Mouse (Mus musculus) stomach, postnatal 0 days (tissue): ENCODE measurements at regions not wholly inside any gene's neighbourhood (a gene's known extent, or its start where the extent isn't known, plus 50 kb on each side); places are given as distances from the start of the nearest gene placed in this dataset.

Experiments used
- CTCF ChIP-seq: IDR thresholded peaks from 2 replicates; pipeline ENCODE4 v1.5.1; 2016; ENCODE audit warnings: antibody characterized with exemption, low read depth, mild to moderate bottlenecking, moderate library complexity
- EP300 ChIP-seq: optimal IDR thresholded peaks from 2 replicates; pipeline ENCODE3; 2016; ENCODE audit warnings: antibody characterized with exemption

GRCm38 (mm10) chr2:173987921-173988320 is 88.2 kb upstream of the Stx16 start:
- TF ChIP-seq CTCF, result no peak
- no peak for TF ChIP-seq EP300
